Mouse (Mus musculus) liver, embryonic 14.5 days (tissue): ENCODE results near the gene Mrvi1. TPM values are rescaled to one million over a fixed set of nuclear protein-coding genes. Genes with fewer than 3 reads are reported as not detected.

Experiments used
- ATAC-seq: fragments of 200-750 bp; cut with Nextera tagmentation; 2 replicates; pipeline ENCODE4 v1.8.0; 2017; ENCODE audit warnings: moderate number of reproducible peaks, mild to moderate bottlenecking, moderate library complexity; ENCODE audit not compliant: insufficient read depth
- DNase-seq, 3 experiments: peaks; one replicate each; pipeline ENCODE4 v3.0.0-alpha.2; 2012 to 2013; ENCODE audit warnings: low read depth in 3 of 3, low spot score in 3 of 3
- H3K27ac ChIP-seq: fragments of 300-500 bp; sonication (generic); 2 replicates; pipeline ENCODE4 v1.5.1; 2014; ENCODE audit warnings: moderate library complexity, mild to moderate bottlenecking, control low read depth, inconsistent platforms
- H3K27me3 ChIP-seq: fragments of 300-500 bp; sonication (generic); 2 replicates; pipeline ENCODE4 v1.6.1; 2014; ENCODE audit warnings: mild to moderate bottlenecking, low read length, moderate library complexity; ENCODE audit not compliant: control insufficient read depth, insufficient read depth
- H3K36me3 ChIP-seq: fragments of 300-500 bp; sonication (generic); replicated peaks from 2 replicates; pipeline ENCODE4 v1.6.1; 2014; ENCODE audit warnings: low read depth; ENCODE audit not compliant: control insufficient read depth, insufficient read depth
- H3K4me1 ChIP-seq, 2 experiments: fragments of 200-500 bp in 1 of 2; fragments of 300-500 bp in 1 of 2; sonication (generic) in 1 of 2; replicated peaks; 2 replicates each; pipeline ENCODE4 v1.6.1; 2012 to 2014; ENCODE audit warnings: antibody characterized with exemption in 1 of 2, inconsistent platforms in 1 of 2, low read length in 1 of 2; ENCODE audit not compliant: control insufficient read depth in 2 of 2, insufficient read depth in 2 of 2
- H3K4me2 ChIP-seq: fragments of 300-500 bp; sonication (generic); 2 replicates; pipeline ENCODE4 v1.6.1; 2014; ENCODE audit warnings: low read depth, mild to moderate bottlenecking, control low read depth, moderate library complexity
- H3K4me3 ChIP-seq, 2 experiments: fragments of 200-500 bp in 1 of 2; fragments of 300-500 bp in 1 of 2; sonication (generic) in 1 of 2; 2 replicates each; pipeline ENCODE4 v1.5.1; 2012 to 2014; ENCODE audit warnings: low read depth in 2 of 2, low read length in 2 of 2, mild to moderate bottlenecking in 2 of 2, control low read depth in 1 of 2, inconsistent platforms in 1 of 2, moderate library complexity in 1 of 2; ENCODE audit not compliant: insufficient read depth in 1 of 2
- H3K9ac ChIP-seq: fragments of 300-500 bp; sonication (generic); replicated peaks from 2 replicates; pipeline ENCODE4 v1.6.1; 2014; ENCODE audit warnings: mild to moderate bottlenecking, control low read depth, moderate library complexity
- H3K9me3 ChIP-seq: fragments of 300-500 bp; sonication (generic); 2 replicates; pipeline ENCODE4 v1.6.1; 2016; ENCODE audit warnings: low read length, mixed read lengths; ENCODE audit not compliant: control insufficient read depth
- CTCF ChIP-seq: IDR thresholded peaks from 2 replicates; pipeline ENCODE4 v1.5.1; 2016; ENCODE audit warnings: antibody characterized with exemption, low read depth, control low read depth
- EP300 ChIP-seq: IDR thresholded peaks from 2 replicates; pipeline ENCODE4 v1.6.1; 2016; ENCODE audit warnings: antibody characterized with exemption, low read depth
- WGBS: fragments of 180-500 bp; shearing (Covaris S2); extraction: QIAGEN DNeasy Blood & Tissue Kit; methylation state at CpG from one replicate; pipeline ENCODE4 v1.1.7; 2014; ENCODE audit not compliant: insufficient replicate concordance; 5-methylcytosine and 5-hydroxymethylcytosine counted together
- polyA plus RNA-seq, 2 experiments: library from polyadenylated mRNA; depleted of rRNA in 1 of 2; stranded (reverse) in 1 of 2; unstranded in 1 of 2; fragments of >200 nt; fragmentation: Nextera tagmentation in 1 of 2; extraction: Ambion mirVana in 1 of 2; gene quantifications; 2 replicates each; pipeline versions ENCODE4 v1.2.1 to v1.2.3; 2012 to 2014

Gene Mrvi1
- polyA plus RNA-seq, 2 experiments = 3.7 to 4.7 TPM

DNA sequence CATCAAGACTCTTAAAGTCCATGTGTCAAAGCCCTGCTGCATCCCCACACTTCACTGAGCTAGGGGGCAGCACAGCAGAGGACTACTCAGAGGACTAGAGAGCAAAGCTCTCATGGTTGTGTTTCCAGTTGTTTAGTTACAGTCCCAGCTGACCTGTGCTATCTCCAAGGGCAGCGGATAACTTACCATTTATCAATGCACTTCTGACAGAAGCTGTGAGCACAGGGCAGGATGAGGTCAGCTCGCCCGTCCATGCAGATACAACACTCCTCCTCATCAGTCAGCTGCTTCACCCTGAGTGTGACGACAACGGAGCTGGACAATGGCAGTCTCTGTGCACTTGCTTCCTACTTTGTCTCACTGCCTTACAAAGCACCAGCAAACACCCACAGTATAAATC is 161.2 kb downstream of the Mrvi1 start:
- H3K9me3 ChIP-seq = no peaks in the 10 kb centered on the region
- no peak for ATAC-seq
- no peak overlapping the region for H3K9ac ChIP-seq
- peaks cover 15 to 36% of the 10 kb centered on the region in 2 experiments for H3K4me1 ChIP-seq
- H3K27me3 ChIP-seq = no peaks in the 10 kb centered on the region
- H3K4me3 ChIP-seq = no peak overlapping the region
- TF ChIP-seq EP300 (no peak), CTCF (peak; percentile 32; the same call in 1 of the 2 replicates)
- no peak for DNase-seq
- H3K36me3 ChIP-seq = peaks cover 40% of the 10 kb centered on the region
- no peak overlapping the region for H3K4me2 ChIP-seq
- H3K27ac ChIP-seq = no peak overlapping the region
- WGBS = 57% methylated on average over 5 of the region's 5 CpGs

DNA sequence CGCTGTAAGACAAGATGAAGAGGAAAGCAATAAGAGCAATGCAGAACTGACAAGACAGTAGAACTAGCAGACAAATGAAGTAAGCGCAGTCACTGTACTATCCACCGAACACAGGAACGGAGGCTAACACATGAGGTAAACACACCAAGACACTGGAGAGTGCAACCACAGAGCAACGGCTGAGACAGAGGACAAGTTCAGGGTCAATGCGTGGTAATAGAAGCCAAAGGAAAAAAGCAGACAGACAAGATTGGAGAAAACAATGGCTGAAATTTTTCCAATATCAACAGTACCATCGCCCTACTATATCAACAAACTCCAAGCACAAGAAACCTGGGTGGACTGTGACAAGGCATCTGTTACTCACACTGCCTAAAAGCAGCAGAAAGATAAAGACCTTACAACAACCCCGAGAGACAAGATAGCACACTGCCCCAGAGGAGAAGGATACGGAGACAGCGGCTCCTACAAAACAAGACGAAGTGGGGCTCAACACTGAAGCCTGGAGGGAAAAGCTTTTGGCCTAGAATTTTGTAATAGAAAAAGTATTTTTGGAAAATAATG is 163.4 kb downstream of the Mrvi1 start:
- TF ChIP-seq CTCF = no peak
- peak; percentile 95 for TF ChIP-seq EP300
- H3K4me1 ChIP-seq = peaks cover 15 to 33% of the 10 kb centered on the region in 2 experiments
- no peaks in the 10 kb centered on the region for H3K27me3 ChIP-seq
- peak overlapping the region; percentile 44 for H3K9ac ChIP-seq
- peak; percentile 92 for ATAC-seq
- H3K36me3 ChIP-seq = peaks cover 37% of the 10 kb centered on the region
- H3K9me3 ChIP-seq = no peaks in the 10 kb centered on the region
- peak overlapping the region; percentile 54 for H3K4me2 ChIP-seq
- H3K4me3 ChIP-seq = peak overlapping the region in 1 of 2 experiments; percentile 34; a peak in 2 of 4 replicates
- 17% methylated on average over 11 of the region's 11 CpGs for whole genome bisulfite sequencing
- H3K27ac ChIP-seq = peak overlapping the region; percentile 61
- peak; percentile 59 to 71 (median 63) for DNase-seq

Other genes with a start within 250 kb of the Mrvi1 start
- 19.4 and 21.9 TPM in 2 replicates for gene Ampd3, start 214.3 kb downstream of the Mrvi1 start, polyA plus RNA-seq (2012; rRNA removed)
- gene Ampd3, start 214.3 kb downstream of the Mrvi1 start, polyA plus RNA-seq (2014; fragmentation: Nextera tagmentation; extraction: Ambion mirVana) = 28.6 and 32.9 TPM in 2 replicates
- 11.8 and 17.4 TPM in 2 replicates for gene Rnf141, start 138.0 kb downstream of the Mrvi1 start, polyA plus RNA-seq (2012; rRNA removed)
- gene Rnf141, start 138.0 kb downstream of the Mrvi1 start, polyA plus RNA-seq (2014; fragmentation: Nextera tagmentation; extraction: Ambion mirVana) = 25.4 and 25.9 TPM in 2 replicates
- 18.3 and 24.6 TPM in 2 replicates for gene Lyve1, start 119.2 kb downstream of the Mrvi1 start, polyA plus RNA-seq (2012; rRNA removed)
- gene Lyve1, start 119.2 kb downstream of the Mrvi1 start, polyA plus RNA-seq (2014; fragmentation: Nextera tagmentation; extraction: Ambion mirVana) = 22.2 and 22.7 TPM in 2 replicates
- 7.0 and 12.7 TPM in 2 replicates for gene Ctr9, start 46.5 kb upstream of the Mrvi1 start, polyA plus RNA-seq (2012; rRNA removed)
- gene Ctr9, start 46.5 kb upstream of the Mrvi1 start, polyA plus RNA-seq (2014; fragmentation: Nextera tagmentation; extraction: Ambion mirVana) = 20.2 and 22.4 TPM in 2 replicates
- gene Eif4g2, start 100.6 kb upstream of the Mrvi1 start, polyA plus RNA-seq (2012; rRNA removed) = 63.6 and 135 TPM in 2 replicates
- gene Eif4g2, start 100.6 kb upstream of the Mrvi1 start, polyA plus RNA-seq (2014; fragmentation: Nextera tagmentation; extraction: Ambion mirVana) = 464 and 494 TPM in 2 replicates